8 mouse cellular contexts compared by ENCODE assay signal in the genomic region with DNA sequence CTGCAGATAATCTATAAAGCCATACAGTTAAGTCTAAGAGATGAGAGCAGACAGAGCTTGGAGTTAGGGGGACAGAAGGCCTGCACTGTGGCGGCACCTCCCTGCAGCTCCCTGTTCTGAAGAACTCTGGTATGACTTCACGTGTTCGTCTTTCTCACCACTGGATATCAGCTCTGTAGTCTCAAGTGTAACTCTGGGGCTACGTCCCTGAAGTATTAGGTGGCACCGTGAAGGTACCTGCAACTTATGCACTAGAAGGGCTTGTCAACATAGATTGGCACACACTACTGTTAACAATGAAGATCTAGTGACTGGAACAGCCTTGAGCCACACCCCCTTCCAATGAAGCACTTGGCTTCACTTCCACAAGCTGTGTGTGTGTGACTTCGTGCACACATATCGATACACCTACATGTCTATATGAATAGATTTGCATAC. TPM values are rescaled to one million over a fixed set of nuclear protein-coding genes. Genes with fewer than 3 reads are reported as not detected.
DNase-seq lines count a peak whose midpoint lies in the region; ATAC-seq and TF ChIP-seq lines count a peak whose summit lies in the region.

No protein-coding gene starts in this region.

- no peaks in the 10 kb centered on the region for H3K36me3 ChIP-seq in lung, postnatal 0 days (ENCODE audit: insufficient read depth, low read length)
- H3K36me3 ChIP-seq in liver, embryonic 13.5 days, result no peaks in the 10 kb centered on the region
- H3K36me3 ChIP-seq in stomach, embryonic 15.5 days, result no peaks in the 10 kb centered on the region

- no peak overlapping the region for H3K4me3 ChIP-seq in lung, postnatal 0 days (ENCODE audit: low read depth, low read length)
- no peak overlapping the region for H3K4me3 ChIP-seq in lung, adult 2 months (replicated peaks; ENCODE audit: extremely low read depth, low read depth, low read length)
- H3K4me3 ChIP-seq in liver, embryonic 13.5 days (replicated peaks), result no peak overlapping the region
- H3K4me3 ChIP-seq in stomach, embryonic 15.5 days (replicated peaks), result no peak overlapping the region

- peak; percentile 2 for DNase-seq in cerebellum, adult 9-11 months
- no peak for DNase-seq in cerebellum, postnatal 36 days
- no peak for DNase-seq in lung, postnatal 0 days (ENCODE audit: low spot score)
- DNase-seq in lung, adult 2 months, result no peak
- DNase-seq in liver, embryonic 13.5 days, result no peak
- DNase-seq in right cerebral cortex, postnatal 36 days (ENCODE audit: low spot score in 2 of 2), result no peak
- no peak for DNase-seq in gastrocnemius, postnatal 14 days

- intact Hi-C loops in gastrocnemius, postnatal 14 days (cut with DNase I; ENCODE audit: low total_unique reads), result loop anchor here (2.0 to 5.0 kb wide), 2 partner anchors 128 to 179 kb away; no protein-coding TSS in a partner anchor

- no peak for TF ChIP-seq CTCF in lung, postnatal 0 days (IDR thresholded peaks at IDR 0.05)
- TF ChIP-seq CTCF in lung, adult 2 months (IDR thresholded peaks at IDR 0.05; ENCODE audit: insufficient read depth, low read length), result no peak

- no peaks in the 10 kb centered on the region for H3K4me1 ChIP-seq in lung, postnatal 0 days (ENCODE audit: insufficient read depth, low read depth, low read length)
- no peaks in the 10 kb centered on the region for H3K4me1 ChIP-seq in lung, adult 2 months (ENCODE audit: control insufficient read depth, insufficient read depth, low read length)
- 0 out of 2 replicates have a peak, but pooled peaks cover 3% of the 10 kb centered on the region for H3K4me1 ChIP-seq in liver, embryonic 13.5 days (replicated peaks)
- no peaks in the 10 kb centered on the region for H3K4me1 ChIP-seq in stomach, embryonic 15.5 days

- H3K4me2 ChIP-seq in lung, postnatal 0 days (replicated peaks; ENCODE audit: low read depth, low read length), result no peak overlapping the region; the same call in 1 of the 2 replicates
- H3K4me2 ChIP-seq in liver, embryonic 13.5 days, result no peak overlapping the region
- peak overlapping the region; percentile 42 for H3K4me2 ChIP-seq in stomach, embryonic 15.5 days

- WGBS in lung, postnatal 0 days, result 52% methylated on average over 7 of the region's 7 CpGs
- 59% methylated on average over 7 of the region's 7 CpGs for WGBS in lung, adult 2 months
- WGBS in liver, embryonic 13.5 days (ENCODE audit: insufficient replicate concordance), result 58% methylated on average over 7 of the region's 7 CpGs
- WGBS in stomach, embryonic 15.5 days, result 59% methylated on average over 7 of the region's 7 CpGs

- no peak for TF ChIP-seq POLR2A in lung, adult 2 months (IDR thresholded peaks at IDR 0.05; ENCODE audit: borderline replicate concordance, extremely low read depth, low read depth, low read length)

- no peaks in the 10 kb centered on the region for H3K9me3 ChIP-seq in lung, postnatal 0 days (ENCODE audit: low read length)
- no peaks in the 10 kb centered on the region for H3K9me3 ChIP-seq in liver, embryonic 13.5 days (replicated peaks)
- no peaks in the 10 kb centered on the region for H3K9me3 ChIP-seq in stomach, embryonic 15.5 days

- H3K9ac ChIP-seq in lung, postnatal 0 days (replicated peaks; ENCODE audit: low read depth), result no peak overlapping the region
- no peak overlapping the region for H3K9ac ChIP-seq in liver, embryonic 13.5 days
- no peak overlapping the region for H3K9ac ChIP-seq in stomach, embryonic 15.5 days

- TF ChIP-seq EP300 in lung, postnatal 0 days (IDR thresholded peaks at IDR 0.05), result no peak

- H3K27ac ChIP-seq in lung, postnatal 0 days (ENCODE audit: low read length), result no peak overlapping the region
- H3K27ac ChIP-seq in liver, embryonic 13.5 days, result no peak overlapping the region
- H3K27ac ChIP-seq in stomach, embryonic 15.5 days, result no peak overlapping the region

- peak; percentile 28; the same call in 1 of the 2 replicates for ATAC-seq in lung, postnatal 0 days
- 0 out of 2 replicates have a peak, but pooled peaks have one; percentile 41 for ATAC-seq in liver, embryonic 13.5 days (ENCODE audit: low read depth)
- peak; percentile 24; the same call in 1 of the 2 replicates for ATAC-seq in stomach, embryonic 15.5 days (ENCODE audit: insufficient read depth, low FRiP score, low read depth)

- H3K27me3 ChIP-seq in lung, postnatal 0 days (replicated peaks; ENCODE audit: insufficient read depth, low read length), result no peaks in the 10 kb centered on the region
- H3K27me3 ChIP-seq in liver, embryonic 13.5 days, result no peaks in the 10 kb centered on the region
- no peaks in the 10 kb centered on the region for H3K27me3 ChIP-seq in stomach, embryonic 15.5 days (replicated peaks)

RNA-seq across cellular contexts. Expression of a gene that starts 25.5 kb away (rescaled TPM):
- polyA plus RNA-seq in lung, postnatal 0 days (2015; fragmentation: Nextera tagmentation; extraction: Ambion mirVana), result 1.5 and 2.2 TPM in 2 replicates
- polyA plus RNA-seq in lung, adult 2 months (2012; rRNA removed), result 1.00 and 1.8 TPM in 2 replicates
- 4.5 and 6.1 TPM in 2 replicates for polyA plus RNA-seq in liver, embryonic 13.5 days (2015; fragmentation: Nextera tagmentation; extraction: Ambion mirVana)
- 2.3 and 3.0 TPM in 2 replicates for polyA plus RNA-seq in stomach, embryonic 15.5 days (2015; fragmentation: Nextera tagmentation; extraction: Ambion mirVana)
- under 1 TPM; 0.53 to 0.66 TPM for total RNA-seq in gastrocnemius, postnatal 14 days (2021)
